Mouse (Mus musculus) Patski (cell line): ENCODE measurements at regions not wholly inside any gene's neighbourhood (a gene's known extent, or its start where the extent isn't known, plus 50 kb on each side); places are given as distances from the start of the nearest gene placed in this dataset.
"Not testable (repeated sequence)": the region's sequence is repeated elsewhere in the genome, so short reads cannot be mapped to it uniquely, and the experiment has no call there.

Experiments
- ATAC-seq: fragments of 100-300 bp; one replicate; pipeline ENCODE4 v1.8.0; 2021
- CTCF ChIA-PET: fragments of 350-600 bp; sonication (Branson Sonifier 250); formaldehyde crosslinking; loops from one replicate; lab custom pipeline; 2022; ENCODE audit warnings: inconsistent platforms; lab: Charles Lee
- POLR2A ChIA-PET: fragments of 350-600 bp; sonication (Branson Sonifier 250); formaldehyde crosslinking; loops from one replicate; lab custom pipeline; 2022; ENCODE audit warnings: antibody characterized with exemption, inconsistent platforms; lab: Charles Lee
- DNase-seq: peaks from one replicate; pipeline ENCODE4 v3.0.0-alpha.2; 2011; ENCODE audit warnings: low read depth, low spot score
- H3K27me3 ChIP-seq: fragments of 371-371 bp; one replicate; pipeline ENCODE4 v1.5.1; 2021
- CTCF ChIP-seq: fragments of 100-300 bp; IDR thresholded peaks from one replicate; pipeline ENCODE4 v1.5.1; 2021
- in situ Hi-C: fragments of 300-500 bp; cut with MboI; formaldehyde crosslinking; loops from 3 replicates; pipeline ENCODE4 v1.11.1; 2018; ENCODE audit warnings: low pct_unique_long_range_greater_than_20kb, mixed read lengths

GRCm38 (mm10) chr8:100393327-100393726 lies 977.1 kb upstream of the Cdh8 start:
- no peak for ATAC-seq
- no peak for TF ChIP-seq CTCF
- in situ Hi-C loops, result no loop called here
- H3K27me3 ChIP-seq, result no peaks in the 10 kb centered on the region
- POLR2A ChIA-PET, result no interaction called here
- DNase-seq, result no peak
- CTCF ChIA-PET, result no interaction called here

DNA sequence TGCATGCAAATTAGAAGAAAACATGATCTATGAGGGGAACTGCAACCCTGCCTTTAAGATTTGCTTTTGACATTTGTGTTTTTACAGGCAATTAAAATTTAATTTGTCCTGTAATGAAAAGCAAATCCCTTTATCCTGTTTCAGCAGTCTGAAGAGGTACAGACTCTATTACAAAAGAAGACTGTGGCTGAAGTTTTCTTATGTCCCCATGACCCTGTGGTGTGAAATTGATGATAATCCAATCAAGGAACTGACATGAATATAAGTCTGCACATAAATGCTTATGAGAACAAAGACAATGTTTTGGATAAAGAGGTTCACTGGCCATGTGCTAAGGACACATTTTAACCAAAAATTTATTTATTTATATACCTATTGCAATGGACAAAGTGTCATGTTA lies 951.4 kb upstream of the Cdh8 start:
- no peaks in the 10 kb centered on the region for H3K27me3 ChIP-seq
- DNase-seq (no peak), ATAC-seq (no peak)
- CTCF ChIA-PET, result no interaction called here
- in situ Hi-C loops, result no loop called here
- POLR2A ChIA-PET, result no interaction called here
- no peak for TF ChIP-seq CTCF

DNA sequence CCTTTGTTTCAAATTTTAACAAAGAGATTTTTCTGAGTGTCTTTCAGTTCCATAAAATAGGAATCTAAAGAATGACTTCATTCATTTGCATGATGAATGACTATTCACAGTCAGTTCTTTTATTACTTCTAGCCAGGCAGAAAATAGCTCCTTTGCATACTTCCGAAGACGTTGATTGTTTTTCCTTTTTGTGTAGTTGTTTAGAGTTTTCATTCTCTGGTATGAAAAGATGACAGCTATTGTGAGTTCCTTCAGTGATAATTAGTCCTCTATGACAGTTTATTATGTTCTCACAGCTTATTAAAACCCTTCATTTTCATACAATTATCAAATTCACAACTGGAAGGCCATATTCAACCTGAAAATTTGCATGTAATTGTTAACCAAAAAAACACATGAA lies 946.5 kb upstream of the Cdh8 start:
- DNase-seq, result no peak
- no peak for TF ChIP-seq CTCF
- ATAC-seq, result no peak
- ChIA-PET POLR2A (no interaction called here), CTCF (no interaction called here)
- in situ Hi-C loops, result no loop called here
- no peaks in the 10 kb centered on the region for H3K27me3 ChIP-seq

DNA sequence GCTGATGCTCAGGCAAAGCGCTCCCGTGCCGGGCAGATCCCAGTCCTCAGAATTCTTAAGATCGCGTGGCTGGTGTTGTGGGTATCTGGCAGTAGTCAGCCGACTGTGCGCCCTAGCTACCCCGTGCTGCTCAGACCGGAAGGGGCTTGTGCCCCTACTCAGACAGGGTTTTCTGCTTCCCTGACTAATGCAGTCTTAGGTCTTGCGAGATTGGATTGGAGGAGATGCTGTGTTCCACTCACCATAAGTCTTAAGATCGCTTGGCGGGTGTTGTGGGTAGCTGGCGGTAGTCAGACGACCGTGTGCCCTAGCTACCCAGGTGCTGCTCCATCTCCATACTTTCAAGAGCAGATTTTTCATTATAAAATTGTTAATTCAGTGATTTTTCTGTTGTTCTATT lies 944.3 kb upstream of the Cdh8 start:
- DNase-seq, in situ Hi-C loops, CTCF ChIA-PET, H3K27me3 ChIP-seq, POLR2A ChIA-PET, ATAC-seq: not testable (repeated sequence)

DNA sequence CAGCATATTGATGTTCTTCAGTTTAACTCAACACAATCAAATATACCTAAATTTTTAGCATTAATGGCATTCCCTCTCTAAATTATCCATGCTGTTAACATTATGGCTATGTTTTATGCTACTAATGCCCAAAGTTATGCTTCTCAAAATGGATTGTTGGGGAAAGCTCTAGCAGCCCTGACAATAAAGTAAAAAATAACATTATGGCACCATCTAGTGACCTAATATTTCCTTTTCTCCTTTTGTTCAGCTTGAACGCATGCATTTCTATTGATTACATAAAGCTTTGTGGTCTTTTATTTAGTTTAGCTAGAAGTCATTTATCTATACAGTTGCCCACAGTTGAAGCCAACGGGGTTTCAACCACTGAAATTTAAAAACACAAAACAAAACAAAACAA lies 918.3 kb upstream of the Cdh8 start:
- no peak for ATAC-seq
- CTCF ChIA-PET, result no interaction called here
- DNase-seq, result no peak
- TF ChIP-seq CTCF, result no peak
- POLR2A ChIA-PET, result no interaction called here
- in situ Hi-C loops, result no loop called here
- no peaks in the 10 kb centered on the region for H3K27me3 ChIP-seq

DNA sequence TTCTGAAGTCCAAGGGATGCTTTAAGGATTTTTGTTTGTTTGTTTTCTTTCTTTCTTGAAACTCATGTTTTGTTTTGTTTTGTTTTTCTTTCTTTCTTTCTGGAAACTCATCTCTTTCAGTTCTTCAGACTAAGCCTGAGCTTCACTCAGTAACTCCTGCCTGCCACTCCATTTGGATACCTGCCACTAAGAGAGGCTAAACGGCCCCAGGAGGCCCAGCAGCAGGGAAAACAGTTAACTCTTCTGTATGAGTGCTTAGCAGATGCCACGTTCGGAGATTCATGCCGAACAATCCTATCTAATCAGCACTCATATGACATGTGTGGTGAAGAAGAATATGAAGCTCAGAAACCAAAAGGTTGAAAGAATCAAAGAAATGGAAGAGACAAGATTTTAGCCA lies 909.3 kb upstream of the Cdh8 start:
- in situ Hi-C loops, result no loop called here
- ATAC-seq (no peak), DNase-seq (no peak)
- ChIA-PET POLR2A (no interaction called here), CTCF (no interaction called here)
- H3K27me3 ChIP-seq, result no peaks in the 10 kb centered on the region
- TF ChIP-seq CTCF, result no peak

DNA sequence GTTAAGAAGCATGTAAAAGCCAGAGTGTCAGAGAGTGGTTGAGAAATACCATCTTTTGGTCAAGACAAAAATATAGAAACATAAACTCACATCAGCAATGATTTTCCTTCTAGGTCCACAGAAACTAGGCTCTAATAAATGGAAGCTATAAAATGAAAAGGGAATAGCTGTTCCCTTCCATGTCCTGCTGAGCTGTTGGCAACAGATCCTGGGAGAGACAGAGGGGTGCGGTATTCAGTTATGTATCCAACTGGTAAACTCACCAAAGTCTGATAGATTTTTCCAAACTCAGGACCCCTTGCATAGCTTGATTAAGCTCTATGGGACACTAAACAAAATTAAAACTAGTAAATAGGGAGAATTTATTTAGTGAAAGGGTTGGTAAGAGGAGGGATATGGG lies 907.2 kb upstream of the Cdh8 start:
- no peak for TF ChIP-seq CTCF
- ChIA-PET CTCF (interaction anchor here (1.3 kb wide), 1 partner anchor 25 kb away, joined by 4 read pairs; no protein-coding TSS in a partner anchor), POLR2A (no interaction called here)
- no peak for DNase-seq
- no peak for ATAC-seq
- in situ Hi-C loops, result no loop called here
- no peaks in the 10 kb centered on the region for H3K27me3 ChIP-seq

- no peaks in the 10 kb centered on the region for H3K27me3 ChIP-seq
- TF ChIP-seq CTCF, result no peak
- ChIA-PET POLR2A (no interaction called here), CTCF (no interaction called here)
- ATAC-seq, result no peak
- no peak for DNase-seq
- in situ Hi-C loops, result no loop called here
These were observed 881.9 kb upstream of the Cdh8 start for GRCm38 (mm10) chr8:100298191-100298590.

- DNase-seq (no peak), ATAC-seq (no peak)
- CTCF ChIA-PET, result no interaction called here
- H3K27me3 ChIP-seq, result no peaks in the 10 kb centered on the region
- no peak for TF ChIP-seq CTCF
- POLR2A ChIA-PET, result no interaction called here
- in situ Hi-C loops, result no loop called here
These were observed 876.3 kb upstream of the Cdh8 start for GRCm38 (mm10) chr8:100292588-100292987.

- no peak for DNase-seq
- in situ Hi-C loops, result no loop called here
- no peaks in the 10 kb centered on the region for H3K27me3 ChIP-seq
- ChIA-PET CTCF (no interaction called here), POLR2A (no interaction called here)
- TF ChIP-seq CTCF, result no peak
- no peak for ATAC-seq
These were observed 875.7 kb upstream of the Cdh8 start for GRCm38 (mm10) chr8:100291981-100292380.
